Mouse (Mus musculus): ENCODE results near the gene Ppp1r15a. TPM values are rescaled to one million over a fixed set of nuclear protein-coding genes. Genes with fewer than 3 reads are reported as not detected.
"Not testable (repeated sequence)": the region's sequence is repeated elsewhere in the genome, so short reads cannot be mapped to it uniquely, and the experiment has no call there.

Gene Ppp1r15a
- polyA plus RNA-seq, 1 experiment from 2014 or later = 13.1 TPM

- H3K27me3 ChIP-seq (replicated peaks; ENCODE audit: control insufficient read depth, insufficient read depth, low read length) = no peaks in the 10 kb centered on the region
- no peak for ATAC-seq
- H3K27ac ChIP-seq (ENCODE audit: low read depth, low read length) = no peak overlapping the region
- no peak overlapping the region for H3K4me2 ChIP-seq (ENCODE audit: low read length)
- no peaks in the 10 kb centered on the region for H3K36me3 ChIP-seq (ENCODE audit: control insufficient read depth, insufficient read depth, low read length)
- no peaks in the 10 kb centered on the region for H3K9me3 ChIP-seq (replicated peaks; ENCODE audit: control insufficient read depth, low read length)
- WGBS = 80% methylated on average over 7 of the region's 7 CpGs
- no peak overlapping the region for H3K9ac ChIP-seq (ENCODE audit: low read length)
- H3K4me1 ChIP-seq (ENCODE audit: control insufficient read depth, insufficient read depth, low read length) = no peaks in the 10 kb centered on the region; the same call in 1 of the 2 replicates
- H3K4me3 ChIP-seq (ENCODE audit: low read depth, low read length) = no peak overlapping the region
- DNase-seq (ENCODE audit: low spot score) = no peak
Observed at GRCm38 (mm10) chr7:45486158-45486557, 39.9 kb downstream of the Ppp1r15a start.

- not testable (repeated sequence) for H3K9ac ChIP-seq (ENCODE audit: low read length); DNase-seq (ENCODE audit: low spot score); H3K4me3 ChIP-seq (ENCODE audit: low read depth, low read length); H3K4me1 ChIP-seq (ENCODE audit: control insufficient read depth, insufficient read depth, low read length); H3K27ac ChIP-seq (ENCODE audit: low read depth, low read length); ATAC-seq; H3K9me3 ChIP-seq (replicated peaks; ENCODE audit: control insufficient read depth, low read length); H3K4me2 ChIP-seq (ENCODE audit: low read length); H3K27me3 ChIP-seq (replicated peaks; ENCODE audit: control insufficient read depth, insufficient read depth, low read length); H3K36me3 ChIP-seq (ENCODE audit: control insufficient read depth, insufficient read depth, low read length)
- WGBS = 95% methylated on average over 5 of the region's 5 CpGs
Observed at GRCm38 (mm10) chr7:45484985-45485384, 41.1 kb downstream of the Ppp1r15a start.

GRCm38 (mm10) chr7:45482166-45482565, 43.9 kb downstream of the Ppp1r15a start:
- H3K9me3 ChIP-seq (replicated peaks; ENCODE audit: control insufficient read depth, low read length) = no peaks in the 10 kb centered on the region
- H3K4me2 ChIP-seq (ENCODE audit: low read length) = no peak overlapping the region
- ATAC-seq (no peak), DNase-seq (ENCODE audit: low spot score) (no peak)
- no peaks in the 10 kb centered on the region for H3K4me1 ChIP-seq (ENCODE audit: control insufficient read depth, insufficient read depth, low read length)
- H3K36me3 ChIP-seq (ENCODE audit: control insufficient read depth, insufficient read depth, low read length) = no peaks in the 10 kb centered on the region
- WGBS = 97% methylated on average over 1 of the region's 1 CpGs
- H3K27ac ChIP-seq (ENCODE audit: low read depth, low read length) = no peak overlapping the region
- H3K27me3 ChIP-seq (replicated peaks; ENCODE audit: control insufficient read depth, insufficient read depth, low read length) = no peaks in the 10 kb centered on the region
- H3K4me3 ChIP-seq (ENCODE audit: low read depth, low read length) = no peak overlapping the region
- no peak overlapping the region for H3K9ac ChIP-seq (ENCODE audit: low read length)

- peak; percentile 91 for ATAC-seq
- DNase-seq (ENCODE audit: low spot score) = peak; percentile 87
- WGBS = 56% methylated on average over 15 of the region's 15 CpGs
Observed at GRCm38 (mm10) chr7:45481374-45481927, 44.6 kb downstream of the Ppp1r15a start, which contains the start of gene Tulp2. TSS of gene Tulp2 (plus strand) at chr7:45481877.

GRCm38 (mm10) chr7:45480310-45480709, 45.8 kb downstream of the Ppp1r15a start:
- not testable (repeated sequence) for H3K9ac ChIP-seq (ENCODE audit: low read length); H3K9me3 ChIP-seq (replicated peaks; ENCODE audit: control insufficient read depth, low read length); H3K4me3 ChIP-seq (ENCODE audit: low read depth, low read length); H3K36me3 ChIP-seq (ENCODE audit: control insufficient read depth, insufficient read depth, low read length); H3K4me2 ChIP-seq (ENCODE audit: low read length); DNase-seq (ENCODE audit: low spot score); H3K27me3 ChIP-seq (replicated peaks; ENCODE audit: control insufficient read depth, insufficient read depth, low read length); H3K27ac ChIP-seq (ENCODE audit: low read depth, low read length); H3K4me1 ChIP-seq (ENCODE audit: control insufficient read depth, insufficient read depth, low read length); ATAC-seq
- 88% methylated on average over 3 of the region's 4 CpGs for WGBS

More at GRCm38 (mm10) chr7:45481374-45481927, 44.6 kb downstream of the Ppp1r15a start, which contains the start of gene Tulp2:
- Histone ChIP-seq H3K9ac (ENCODE audit: low read length) (no peak within 1 kb of the TSS), H3K4me3 (ENCODE audit: low read depth, low read length) (no peak within 1 kb of the TSS), H3K4me2 (ENCODE audit: low read length) (no peak within 1 kb of the TSS), H3K27ac (ENCODE audit: low read depth, low read length) (no peak within 1 kb of the TSS), H3K27me3 (replicated peaks; ENCODE audit: control insufficient read depth, insufficient read depth, low read length) (no peaks in the 10 kb centered on the region), H3K4me1 (ENCODE audit: control insufficient read depth, insufficient read depth, low read length) (no peaks in the 10 kb centered on the region), H3K9me3 (replicated peaks; ENCODE audit: control insufficient read depth, low read length) (no peaks in the 10 kb centered on the region), H3K36me3 (ENCODE audit: control insufficient read depth, insufficient read depth, low read length) (no peaks in the 10 kb centered on the region)

GRCm38 (mm10) chr7:45478774-45479173, 47.3 kb downstream of the Ppp1r15a start:
- Histone ChIP-seq H3K4me2 (ENCODE audit: low read length) (no peak overlapping the region), H3K27ac (ENCODE audit: low read depth, low read length) (no peak overlapping the region), H3K27me3 (replicated peaks; ENCODE audit: control insufficient read depth, insufficient read depth, low read length) (no peaks in the 10 kb centered on the region), H3K36me3 (ENCODE audit: control insufficient read depth, insufficient read depth, low read length) (no peaks in the 10 kb centered on the region), H3K4me1 (ENCODE audit: control insufficient read depth, insufficient read depth, low read length) (no peaks in the 10 kb centered on the region), H3K9me3 (replicated peaks; ENCODE audit: control insufficient read depth, low read length) (no peaks in the 10 kb centered on the region), H3K9ac (ENCODE audit: low read length) (no peak overlapping the region), H3K4me3 (ENCODE audit: low read depth, low read length) (no peak overlapping the region)
- ATAC-seq (no peak), DNase-seq (ENCODE audit: low spot score) (no peak)
- WGBS = 96% methylated on average over 7 of the region's 7 CpGs

- ATAC-seq = 0 out of 2 replicates have a peak, but pooled peaks have one; percentile 52
- no peak overlapping the region for H3K4me2 ChIP-seq (ENCODE audit: low read length)
Observed at GRCm38 (mm10) chr7:45477003-45477402, 49.1 kb downstream of the Ppp1r15a start.

GRCm38 (mm10) chr7:45476453-45476852, 49.6 kb downstream of the Ppp1r15a start:
- Histone ChIP-seq H3K9ac (ENCODE audit: low read length) (no peak overlapping the region), H3K27me3 (replicated peaks; ENCODE audit: control insufficient read depth, insufficient read depth, low read length) (no peaks in the 10 kb centered on the region), H3K4me1 (ENCODE audit: control insufficient read depth, insufficient read depth, low read length) (no peaks in the 10 kb centered on the region), H3K4me2 (ENCODE audit: low read length) (no peak overlapping the region), H3K9me3 (replicated peaks; ENCODE audit: control insufficient read depth, low read length) (no peaks in the 10 kb centered on the region), H3K36me3 (ENCODE audit: control insufficient read depth, insufficient read depth, low read length) (no peaks in the 10 kb centered on the region), H3K4me3 (ENCODE audit: low read depth, low read length) (no peak overlapping the region), H3K27ac (ENCODE audit: low read depth, low read length) (no peak overlapping the region)
- ATAC-seq (no peak), DNase-seq (ENCODE audit: low spot score) (no peak)
- WGBS = 54% methylated on average over 1 of the region's 1 CpGs

More at GRCm38 (mm10) chr7:45477003-45477402, 49.1 kb downstream of the Ppp1r15a start:
- Histone ChIP-seq H3K36me3 (ENCODE audit: control insufficient read depth, insufficient read depth, low read length) (no peaks in the 10 kb centered on the region), H3K9ac (ENCODE audit: low read length) (no peak overlapping the region), H3K27me3 (replicated peaks; ENCODE audit: control insufficient read depth, insufficient read depth, low read length) (no peaks in the 10 kb centered on the region), H3K4me3 (ENCODE audit: low read depth, low read length) (no peak overlapping the region), H3K27ac (ENCODE audit: low read depth, low read length) (no peak overlapping the region), H3K9me3 (replicated peaks; ENCODE audit: control insufficient read depth, low read length) (no peaks in the 10 kb centered on the region), H3K4me1 (ENCODE audit: control insufficient read depth, insufficient read depth, low read length) (no peaks in the 10 kb centered on the region)
- DNase-seq (ENCODE audit: low spot score) = peak; percentile 84
- WGBS = 5% methylated on average over 3 of the region's 3 CpGs

- H3K9me3 ChIP-seq (replicated peaks; ENCODE audit: control insufficient read depth, low read length) = no peaks in the 10 kb centered on the region
- no peaks in the 10 kb centered on the region for H3K4me1 ChIP-seq (ENCODE audit: control insufficient read depth, insufficient read depth, low read length)
- no peak overlapping the region for H3K4me2 ChIP-seq (ENCODE audit: low read length)
- H3K9ac ChIP-seq (ENCODE audit: low read length) = peak overlapping the region; percentile 25; the same call in 1 of the 2 replicates
- H3K27ac ChIP-seq (ENCODE audit: low read depth, low read length) = no peak overlapping the region
- no peaks in the 10 kb centered on the region for H3K36me3 ChIP-seq (ENCODE audit: control insufficient read depth, insufficient read depth, low read length)
- H3K4me3 ChIP-seq (ENCODE audit: low read depth, low read length) = no peak overlapping the region
- H3K27me3 ChIP-seq (replicated peaks; ENCODE audit: control insufficient read depth, insufficient read depth, low read length) = no peaks in the 10 kb centered on the region
- DNase-seq (ENCODE audit: low spot score) (peak; percentile 49), ATAC-seq (no peak)
- 71% methylated on average over 16 of the region's 16 CpGs for WGBS
Observed at GRCm38 (mm10) chr7:45475291-45475969, 50.6 kb downstream of the Ppp1r15a start.
